Mouse (Mus musculus) liver, postnatal 0 days (tissue): ENCODE measurements around the gene Rgmb. TPM values are rescaled to one million over a fixed set of nuclear protein-coding genes. Genes with fewer than 3 reads are reported as not detected.

Experiments
- ATAC-seq: fragments of 200-750 bp; cut with Nextera tagmentation; 2 replicates; pipeline ENCODE4 v1.8.0; 2017; ENCODE audit warnings: mild to moderate bottlenecking, moderate library complexity
- DNase-seq: peaks from one replicate; pipeline ENCODE4 v3.0.0-alpha.2; 2016
- H3K27ac ChIP-seq: fragments of 300-500 bp; sonication (generic); 2 replicates; pipeline ENCODE4 v1.5.1; 2014; ENCODE audit warnings: antibody characterized with exemption, moderate library complexity, mild to moderate bottlenecking, low read depth
- H3K27me3 ChIP-seq: fragments of 300-500 bp; sonication (generic); 2 replicates; pipeline ENCODE4 v1.6.1; 2014; ENCODE audit warnings: low read length, control low read depth, mixed read lengths; ENCODE audit not compliant: insufficient read depth
- H3K36me3 ChIP-seq: fragments of 300-500 bp; sonication (generic); replicated peaks from 2 replicates; pipeline ENCODE4 v1.6.1; 2014; ENCODE audit warnings: mild to moderate bottlenecking, control low read depth, low read length, moderate library complexity, mixed read lengths; ENCODE audit not compliant: insufficient read depth
- H3K4me1 ChIP-seq: fragments of 300-500 bp; sonication (generic); 2 replicates; pipeline ENCODE4 v1.6.1; 2014; ENCODE audit warnings: antibody characterized with exemption, mild to moderate bottlenecking, control low read depth; ENCODE audit not compliant: insufficient read depth
- H3K4me2 ChIP-seq: fragments of 300-500 bp; sonication (generic); 2 replicates; pipeline ENCODE4 v1.6.1; 2014; ENCODE audit warnings: low read depth, mild to moderate bottlenecking, low read length, moderate library complexity, mixed read lengths
- H3K4me3 ChIP-seq: fragments of 300-500 bp; sonication (generic); 2 replicates; pipeline ENCODE4 v1.5.1; 2014; ENCODE audit warnings: low read depth, low read length
- H3K9ac ChIP-seq: fragments of 300-500 bp; sonication (generic); replicated peaks from 2 replicates; pipeline ENCODE4 v1.6.1; 2014; ENCODE audit warnings: mild to moderate bottlenecking, moderate library complexity
- H3K9me3 ChIP-seq: fragments of 300-500 bp; sonication (generic); 2 replicates; pipeline ENCODE4 v1.6.1; 2016; ENCODE audit warnings: mild to moderate bottlenecking, control low read depth, low read length, mixed read lengths
- CTCF ChIP-seq: sonication (generic); IDR thresholded peaks from 2 replicates; pipeline ENCODE4 v1.5.1; 2016; ENCODE audit warnings: antibody characterized with exemption, low read depth
- EP300 ChIP-seq: IDR thresholded peaks from 2 replicates; pipeline ENCODE4 v1.6.1; 2016; ENCODE audit warnings: antibody characterized with exemption, low read depth, mild to moderate bottlenecking
- WGBS: fragments of 180-500 bp; shearing (Covaris S2); extraction: QIAGEN DNeasy Blood & Tissue Kit; methylation state at CpG from one replicate; pipeline ENCODE4 v1.1.7; 2014; ENCODE audit not compliant: insufficient replicate concordance; 5-methylcytosine and 5-hydroxymethylcytosine counted together
- polyA plus RNA-seq: library from polyadenylated mRNA; unstranded; fragments of >200 nt; fragmentation: Nextera tagmentation; extraction: Ambion mirVana; gene quantifications from 2 replicates; pipeline ENCODE4 v1.2.1, GENCODE M21; 2015

Gene Rgmb
- polyA plus RNA-seq, 1 experiment from 2014 or later: 1.3 TPM

DNA sequence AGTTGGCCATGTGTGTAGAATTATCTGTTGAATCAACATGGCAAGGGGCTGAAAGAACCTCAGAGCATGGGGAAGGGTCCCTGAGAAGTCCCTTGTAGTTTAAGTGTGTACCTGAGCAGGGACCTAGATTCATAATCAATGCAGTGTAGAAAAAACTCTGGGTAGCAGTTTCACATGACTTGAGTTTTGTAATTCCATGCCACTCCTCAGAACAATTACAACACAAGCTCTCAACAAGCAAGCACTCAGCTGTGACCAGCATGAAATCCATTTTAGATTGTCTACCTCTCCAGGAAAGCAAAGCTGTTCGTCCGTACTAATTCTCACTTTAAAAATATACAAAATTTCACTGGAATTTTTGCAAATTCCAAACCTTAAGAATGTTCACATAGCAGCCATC lies 20.9 kb downstream of the Rgmb start:
- DNase-seq (no peak), ATAC-seq (no peak)
- Histone ChIP-seq H3K9ac (no peak overlapping the region), H3K27me3 (no peaks in the 10 kb centered on the region), H3K4me3 (no peak overlapping the region), H3K4me2 (no peak overlapping the region), H3K36me3 (no peaks in the 10 kb centered on the region; the same call in 1 of the 2 replicates), H3K4me1 (no peaks in the 10 kb centered on the region), H3K27ac (no peak overlapping the region), H3K9me3 (no peaks in the 10 kb centered on the region)
- TF ChIP-seq CTCF (no peak), EP300 (no peak)
- 71% methylated on average over 2 of the region's 2 CpGs for WGBS

DNA sequence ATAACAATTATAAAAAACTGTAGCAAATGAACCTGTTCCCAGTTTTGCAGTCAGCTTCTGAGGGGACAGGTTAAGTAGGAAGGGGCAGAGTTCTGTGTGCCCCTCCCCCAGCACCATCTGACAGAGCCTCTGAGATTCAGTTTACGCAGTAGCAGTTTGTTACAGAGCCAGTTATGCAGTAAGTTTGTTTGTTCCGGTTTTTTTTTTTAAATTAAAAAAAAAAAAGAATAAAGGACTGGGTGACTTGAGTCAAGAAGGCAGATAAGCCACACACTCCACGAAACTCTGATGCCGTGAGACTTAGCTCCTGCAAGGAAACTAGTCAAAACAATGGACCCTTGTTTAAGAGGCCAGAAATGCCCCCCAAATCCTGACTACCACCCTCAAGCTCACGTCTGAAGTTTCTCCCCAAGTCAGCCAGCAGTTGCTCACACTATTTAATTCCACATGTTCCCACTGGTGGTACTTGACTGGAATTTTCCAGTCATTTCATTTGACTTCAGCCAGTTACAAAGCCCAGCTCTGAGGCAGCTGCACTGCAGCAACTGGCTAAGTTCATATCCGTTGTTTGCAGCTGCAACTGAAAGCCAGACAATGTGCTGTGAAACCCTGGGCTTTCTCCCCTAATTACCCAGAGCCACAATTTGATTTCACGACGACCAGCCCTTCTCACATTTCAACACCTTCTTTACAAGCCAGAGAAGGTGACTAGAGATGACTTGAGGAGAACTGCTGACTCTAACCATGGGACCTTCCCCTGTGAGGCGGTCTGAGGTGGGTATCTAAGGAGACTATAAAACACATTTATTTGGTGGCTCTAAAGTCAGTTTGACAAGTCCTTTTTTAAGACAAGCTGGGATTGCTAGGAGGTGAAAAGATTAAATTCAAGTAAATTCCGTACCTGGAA lies 22.1 kb downstream of the Rgmb start:
- Histone ChIP-seq H3K4me1 (no peaks in the 10 kb centered on the region), H3K4me3 (no peak overlapping the region), H3K27me3 (no peaks in the 10 kb centered on the region), H3K9me3 (no peaks in the 10 kb centered on the region), H3K36me3 (no peaks in the 10 kb centered on the region; the same call in 1 of the 2 replicates), H3K27ac (no peak overlapping the region), H3K9ac (no peak overlapping the region), H3K4me2 (no peak overlapping the region)
- TF ChIP-seq CTCF: no peak
- TF ChIP-seq EP300: no peak
- no peak for DNase-seq
- 37% methylated on average over 10 of the region's 10 CpGs for WGBS
- ATAC-seq: no peak

DNA sequence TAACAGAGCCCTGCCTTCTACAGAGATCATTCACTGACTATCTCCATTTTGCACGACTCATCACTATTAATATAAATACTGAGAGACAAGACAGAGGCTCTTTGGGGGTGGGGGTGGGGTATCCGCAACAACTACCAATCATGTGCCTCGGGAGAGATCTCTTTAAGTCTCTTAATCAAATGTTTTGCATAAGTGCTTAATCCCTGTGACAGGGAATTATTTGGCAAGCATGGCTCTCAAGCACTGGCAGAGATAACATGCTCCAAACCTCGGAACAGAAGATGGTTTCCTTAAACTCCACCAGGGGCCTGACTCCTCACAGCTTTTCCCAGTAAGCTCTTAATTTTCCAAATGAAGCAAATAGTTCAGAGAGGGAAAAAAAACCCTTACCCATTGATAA lies 22.8 kb downstream of the Rgmb start:
- Histone ChIP-seq H3K27ac (no peak overlapping the region), H3K4me3 (no peak overlapping the region), H3K9ac (no peak overlapping the region), H3K9me3 (no peaks in the 10 kb centered on the region), H3K27me3 (no peaks in the 10 kb centered on the region), H3K36me3 (no peaks in the 10 kb centered on the region; the same call in 1 of the 2 replicates), H3K4me1 (no peaks in the 10 kb centered on the region), H3K4me2 (no peak overlapping the region)
- TF ChIP-seq CTCF (no peak), EP300 (no peak)
- ATAC-seq (no peak), DNase-seq (no peak)
- 53% methylated on average over 4 of the region's 4 CpGs for WGBS

DNA sequence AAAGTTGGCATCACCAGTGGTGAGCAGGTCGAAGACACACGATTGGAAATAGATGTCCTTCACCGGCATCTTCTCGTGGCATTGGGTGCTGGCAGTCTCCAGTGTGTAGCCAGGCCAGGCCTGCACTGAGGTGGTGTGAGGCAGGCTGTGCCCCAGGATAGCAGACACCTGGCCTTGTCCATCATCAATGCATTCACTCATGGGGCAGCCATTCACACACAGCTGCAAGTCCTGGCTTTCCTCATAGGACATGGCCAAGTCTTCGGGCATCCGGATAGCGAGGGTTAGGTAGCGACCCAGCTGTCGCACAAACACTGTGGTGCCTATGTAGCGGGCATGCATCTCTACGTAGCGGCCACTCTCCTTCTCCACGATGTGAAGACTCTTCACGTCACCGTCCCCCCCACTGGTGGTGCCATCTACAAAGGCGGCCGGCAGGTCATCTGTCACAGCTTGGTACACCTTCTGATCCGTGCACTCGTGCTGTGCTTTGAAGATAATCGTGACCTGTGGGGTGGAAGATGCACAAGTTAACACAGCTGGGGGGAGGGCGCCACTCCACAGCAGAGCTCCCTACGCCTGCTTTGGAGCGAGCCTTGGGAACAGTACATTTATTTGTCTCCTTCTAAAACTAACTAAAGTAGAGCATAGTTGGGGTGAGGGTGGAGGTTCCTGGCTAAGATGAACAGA lies 23.4 kb downstream of the Rgmb start:
- no peak for DNase-seq
- WGBS: 79% methylated on average over 23 of the region's 23 CpGs

DNA sequence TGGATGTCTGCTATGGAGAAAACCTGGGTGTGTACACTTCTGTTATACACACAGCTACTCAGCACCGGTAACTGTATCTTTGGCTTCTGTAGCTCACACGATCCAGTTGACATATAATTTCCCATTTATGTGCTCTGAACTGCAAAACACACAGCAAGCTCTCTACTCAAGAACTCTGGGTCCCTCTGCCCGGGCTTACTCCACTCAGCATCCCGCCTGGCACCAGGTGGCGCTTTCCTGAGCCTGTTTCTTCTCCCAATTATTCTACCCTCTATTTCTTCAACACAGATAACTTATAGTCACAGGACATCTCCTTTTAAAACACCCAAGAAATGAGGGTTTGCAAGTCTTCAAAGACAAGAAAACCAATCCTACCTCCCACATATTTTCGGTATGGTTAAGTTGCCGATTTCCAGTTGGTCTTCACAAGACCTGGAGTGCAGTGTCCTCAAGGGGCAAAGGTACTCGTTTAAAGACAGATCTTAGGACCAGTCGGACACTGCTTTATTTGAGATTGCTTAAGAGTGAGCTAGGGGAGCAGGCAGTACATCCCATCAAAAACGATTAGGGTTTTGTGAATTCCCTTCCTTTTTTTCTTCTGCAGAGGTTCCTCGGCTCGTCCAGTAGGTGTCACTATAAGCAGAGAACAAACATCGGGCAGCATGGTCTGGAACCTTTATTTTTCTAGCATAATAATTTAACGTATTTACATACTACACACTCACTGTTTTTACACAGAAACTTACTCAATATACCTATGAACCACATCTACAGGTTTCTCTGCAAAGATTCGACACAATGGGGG lies 26.6 kb downstream of the Rgmb start:
- ATAC-seq: no peak
- Histone ChIP-seq H3K4me2 (no peak overlapping the region), H3K36me3 (no peaks in the 10 kb centered on the region; the same call in 1 of the 2 replicates), H3K27ac (no peak overlapping the region), H3K4me1 (no peaks in the 10 kb centered on the region), H3K4me3 (no peak overlapping the region), H3K27me3 (no peaks in the 10 kb centered on the region), H3K9me3 (no peaks in the 10 kb centered on the region), H3K9ac (no peak overlapping the region)
- DNase-seq: no peak
- TF ChIP-seq EP300 (no peak), CTCF (peak; percentile 72)
- WGBS: 37% methylated on average over 15 of the region's 15 CpGs

More for the DNA sequence above, 23.4 kb downstream of the Rgmb start:
- Histone ChIP-seq H3K4me2 (no peak overlapping the region), H3K36me3 (no peaks in the 10 kb centered on the region; the same call in 1 of the 2 replicates), H3K9me3 (no peaks in the 10 kb centered on the region), H3K4me3 (no peak overlapping the region), H3K27me3 (no peaks in the 10 kb centered on the region), H3K27ac (no peak overlapping the region), H3K9ac (no peak overlapping the region), H3K4me1 (no peaks in the 10 kb centered on the region)
- ATAC-seq: no peak
- no peak for TF ChIP-seq EP300
- TF ChIP-seq CTCF: no peak
